Mouse (Mus musculus) CD4-positive helper T cell, adult 2 months (primary cell): ENCODE data around the gene Fhit.

Experiments
- DNase-seq: peaks from one replicate; pipeline ENCODE4 v3.0.0-alpha.2; 2012; ENCODE audit warnings: low read depth, missing footprints, low spot score

The Fhit gene

DNA sequence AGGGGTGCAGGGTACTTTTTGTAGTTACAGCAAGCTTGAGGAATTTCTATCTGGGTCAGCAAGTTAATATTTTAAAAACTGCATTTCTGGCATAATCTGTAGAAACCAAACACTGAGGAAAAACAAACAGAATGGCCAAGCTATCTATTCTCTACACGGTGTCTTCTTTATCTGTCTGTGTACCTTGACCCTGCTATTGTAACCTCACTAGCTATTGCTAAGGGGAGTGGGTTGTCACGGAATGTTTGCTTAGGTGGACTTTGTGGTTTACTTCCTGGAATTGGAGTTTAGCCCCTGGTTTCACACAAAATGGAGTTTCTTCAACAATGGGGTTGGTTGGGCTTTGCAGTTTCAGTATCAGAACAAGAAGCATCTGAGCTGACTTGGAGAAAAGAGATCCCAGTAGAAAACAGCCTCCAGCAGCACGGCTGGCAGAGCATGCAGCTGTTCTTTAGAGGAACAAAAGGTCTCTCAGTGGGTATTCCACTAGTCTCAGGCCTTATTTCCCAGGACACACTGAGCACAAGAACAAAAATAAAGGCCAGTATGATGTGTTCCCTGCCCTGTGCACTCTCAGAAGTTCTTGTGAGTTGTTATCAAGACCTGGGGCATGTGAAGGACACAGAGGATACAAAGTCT is 1540.8 kb downstream of the Fhit start:
- no peak for DNase-seq

DNA sequence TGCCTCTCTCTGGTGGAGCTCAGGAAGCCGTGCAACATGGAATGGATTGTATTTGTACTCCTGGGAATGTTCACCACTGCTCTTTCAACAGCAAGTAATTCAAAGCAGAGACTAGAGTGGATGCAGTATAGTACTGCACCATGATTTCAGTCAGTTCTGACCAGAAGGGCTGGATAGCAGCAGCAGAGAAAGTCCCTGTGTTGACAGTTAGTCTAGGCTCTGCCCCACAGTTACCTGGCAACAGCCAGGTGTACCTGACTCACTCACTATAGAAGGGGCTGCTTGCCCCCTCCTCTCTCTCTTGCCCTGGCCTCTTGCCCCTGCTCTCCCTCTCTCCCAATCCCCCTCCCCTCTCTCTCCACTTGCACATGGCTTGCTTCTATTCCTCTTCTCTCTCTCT is 1542.0 kb downstream of the Fhit start:
- DNase-seq, result no peak

DNA sequence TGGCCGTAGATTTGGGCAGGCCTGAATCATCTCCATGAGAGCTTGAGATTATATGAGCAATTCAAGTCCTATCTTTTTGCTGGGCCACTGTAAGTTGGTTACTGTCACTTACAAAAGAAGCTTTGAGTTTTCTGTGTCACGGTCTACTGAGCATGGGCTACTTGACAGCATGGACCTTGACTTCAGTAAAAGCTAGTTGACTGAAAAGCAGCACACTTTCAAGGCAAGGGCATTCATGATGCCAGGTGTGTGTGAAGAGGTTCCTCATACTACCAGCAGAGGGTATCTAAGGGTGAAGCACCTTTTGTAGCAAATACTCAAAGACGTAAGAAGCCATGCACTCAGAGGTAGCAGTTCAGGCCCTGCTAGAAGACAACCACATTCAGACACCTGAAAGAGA is 1548.7 kb downstream of the Fhit start:
- DNase-seq, result no peak

GRCm38 (mm10) chr14:9609120-9609519 is 1552.7 kb downstream of the Fhit start:
- DNase-seq, result no peak

GRCm38 (mm10) chr14:9606584-9607377 is 1555.1 kb downstream of the Fhit start:
- DNase-seq, result no peak

DNA sequence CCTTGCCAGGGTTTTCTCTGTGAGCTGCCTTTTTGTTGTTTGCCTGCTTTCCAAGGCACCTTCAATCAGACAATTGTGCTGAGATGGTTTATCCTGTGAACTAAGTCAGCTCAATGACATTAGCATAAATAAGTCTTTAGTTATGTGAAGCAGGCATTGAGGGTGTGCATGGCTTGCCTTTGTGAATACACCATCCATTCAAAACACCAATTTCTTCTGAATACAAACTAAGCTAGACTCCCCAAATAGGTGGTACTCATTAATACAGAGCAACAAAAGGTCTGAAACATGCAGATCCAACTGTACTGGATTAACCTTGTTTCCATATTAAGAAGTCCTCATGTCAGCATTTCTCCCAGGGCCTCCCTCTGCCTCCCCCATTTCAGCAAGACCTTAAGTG is 1561.6 kb downstream of the Fhit start:
- no peak for DNase-seq

DNA sequence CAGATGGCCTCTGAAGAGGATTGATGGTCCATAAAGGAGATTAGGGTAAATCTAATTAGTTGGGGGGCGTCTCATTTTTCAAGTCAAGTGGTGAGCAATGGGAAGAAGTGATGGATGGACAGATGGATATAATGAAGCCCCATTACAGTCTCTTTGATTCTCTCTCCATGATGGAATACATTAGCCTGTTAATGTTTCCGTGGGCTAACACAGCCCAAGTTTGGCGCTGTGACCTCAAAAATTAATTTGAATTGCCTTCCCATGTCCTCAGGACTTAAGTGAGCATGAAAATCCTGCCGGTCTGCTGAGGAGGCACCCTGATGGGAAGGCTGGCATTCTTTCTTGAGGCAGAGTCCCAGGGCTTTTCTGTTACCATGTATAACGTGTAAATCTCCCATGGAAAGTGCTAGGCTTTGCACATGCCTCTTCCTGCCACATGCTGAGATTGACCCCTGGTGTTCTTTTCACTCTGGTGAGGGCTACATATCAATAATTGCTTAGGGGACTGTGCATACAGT is 1564.3 kb downstream of the Fhit start:
- no peak for DNase-seq

DNA sequence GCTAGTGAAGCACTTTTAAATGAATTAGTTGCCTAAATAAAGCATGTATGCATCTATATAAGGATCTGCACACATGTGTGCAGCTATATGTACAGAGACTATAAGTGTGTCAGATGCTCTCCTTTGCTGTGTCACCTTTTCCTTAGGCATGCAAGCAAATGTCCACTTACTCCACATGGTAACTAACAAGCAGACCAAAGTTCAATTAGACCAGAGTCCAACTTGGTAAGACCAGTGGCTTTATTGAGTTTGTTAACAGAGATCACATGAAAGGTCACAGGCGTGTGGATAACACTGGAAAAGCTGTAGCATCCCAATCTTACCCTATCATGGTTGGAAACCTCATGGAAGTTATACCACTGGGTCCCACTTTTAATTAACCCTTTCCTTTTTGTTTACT is 1572.7 kb downstream of the Fhit start:
- DNase-seq, result no peak

GRCm38 (mm10) chr14:9587900-9588299 is 1573.9 kb downstream of the Fhit start:
- DNase-seq, result no peak

DNA sequence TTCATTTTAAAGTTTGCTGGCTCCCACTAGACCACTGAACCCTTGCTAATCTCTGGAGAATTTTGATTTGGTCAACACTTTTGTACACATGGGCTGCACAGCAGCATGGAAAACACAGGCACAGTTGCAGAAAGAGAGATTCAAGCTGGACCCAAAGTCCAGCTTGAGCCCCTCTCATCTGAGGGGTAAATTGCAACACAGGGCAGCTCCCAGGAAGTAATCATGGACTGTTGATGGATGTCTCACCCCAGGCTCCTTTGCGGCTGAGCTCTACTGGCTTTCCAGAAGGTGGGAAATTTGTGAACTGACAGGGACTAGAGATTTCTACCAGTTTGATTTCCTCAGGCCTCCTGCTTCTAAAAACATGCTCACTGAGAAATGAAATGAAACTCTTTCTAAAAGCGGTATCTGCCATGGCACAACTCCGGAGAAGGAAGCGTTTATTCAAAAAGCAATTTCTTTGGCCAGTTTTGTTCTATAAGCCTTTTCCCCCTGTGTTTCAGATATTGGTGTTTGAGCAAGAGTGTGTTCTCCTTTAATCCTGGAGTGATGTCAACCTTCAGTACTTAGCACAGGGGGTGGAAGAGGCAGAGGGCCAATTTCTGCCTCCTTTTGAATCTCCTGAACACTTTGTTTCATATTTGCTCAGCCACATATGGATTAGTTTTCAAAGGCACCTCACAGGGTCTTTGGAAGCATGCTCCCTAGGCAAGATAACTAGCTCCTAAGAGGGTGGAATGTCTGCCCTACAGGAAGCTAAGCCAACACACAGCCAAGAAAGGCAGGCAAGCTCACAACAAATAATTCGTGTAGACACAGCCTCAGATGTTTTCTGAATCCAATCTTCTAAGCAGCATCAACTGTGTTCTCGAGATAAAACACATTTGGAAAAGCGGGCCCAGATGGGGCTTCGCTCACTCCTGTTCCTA is 1578.3 kb downstream of the Fhit start:
- DNase-seq, result no peak

- no peak for DNase-seq
Measured at GRCm38 (mm10) chr14:9556333-9556732, 1605.5 kb downstream of the Fhit start.

DNA sequence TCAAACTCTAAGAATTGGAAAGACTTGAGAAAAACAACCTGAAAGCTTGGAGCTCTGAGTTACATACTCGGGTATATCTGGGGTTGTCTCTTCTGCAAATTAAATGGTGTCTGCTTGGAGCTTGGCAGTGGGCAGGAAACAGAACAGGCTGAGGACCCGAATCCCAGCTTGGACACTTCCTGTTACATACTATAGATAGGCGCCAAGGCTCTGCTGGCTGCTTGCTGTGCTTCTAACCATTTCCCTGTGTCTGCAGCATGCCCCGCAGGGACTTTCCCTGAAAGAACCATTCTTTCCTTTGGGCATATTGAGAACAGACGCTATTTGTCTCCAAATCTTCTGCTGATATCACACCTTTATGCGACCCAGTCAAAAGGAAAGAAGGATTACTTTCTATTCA is 1606.0 kb downstream of the Fhit start:
- no peak for DNase-seq

DNA sequence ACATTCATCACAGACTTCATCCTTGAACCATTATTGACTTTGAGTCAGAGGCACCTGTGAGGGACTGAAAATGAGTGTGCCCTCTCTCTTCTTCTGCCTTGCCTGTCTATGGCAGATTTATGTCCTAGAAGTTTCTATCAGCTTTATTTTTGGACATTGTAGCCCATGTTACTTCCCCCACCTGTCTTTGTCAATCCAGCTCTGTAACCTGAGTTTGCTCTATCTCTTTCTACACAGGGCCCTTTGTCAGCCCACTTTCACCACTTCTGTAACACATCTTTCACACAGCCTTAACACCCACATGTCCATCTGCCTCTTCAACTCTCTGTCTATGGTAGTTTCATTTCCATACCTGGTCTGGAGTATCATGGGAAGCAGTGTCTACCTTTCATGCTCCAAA is 1609.7 kb downstream of the Fhit start:
- no peak for DNase-seq

- no peak for DNase-seq
Measured at GRCm38 (mm10) chr14:9547952-9548351, 1613.9 kb downstream of the Fhit start.

DNA sequence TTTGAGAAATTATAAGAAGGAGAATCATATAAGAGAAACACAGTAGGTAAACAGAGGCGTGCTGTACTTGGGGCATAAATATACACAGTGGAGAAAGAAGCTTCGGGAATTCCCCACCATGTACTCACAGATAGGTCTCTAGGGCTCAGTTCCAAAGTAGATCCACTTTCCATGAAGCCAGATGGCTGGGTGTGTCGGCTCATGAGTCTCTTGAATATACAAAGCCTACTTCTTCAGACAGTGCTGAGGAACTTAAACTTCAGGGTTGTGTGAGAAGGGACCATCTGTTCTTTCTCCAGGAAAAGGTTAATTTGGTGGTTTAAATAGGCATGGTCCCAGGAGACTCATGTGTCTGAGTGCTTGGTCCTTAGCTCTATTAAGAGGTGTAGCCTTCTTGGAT is 1617.5 kb downstream of the Fhit start:
- no peak for DNase-seq

- DNase-seq, result no peak
Measured at GRCm38 (mm10) chr14:9535491-9535890, 1626.3 kb downstream of the Fhit start.

DNA sequence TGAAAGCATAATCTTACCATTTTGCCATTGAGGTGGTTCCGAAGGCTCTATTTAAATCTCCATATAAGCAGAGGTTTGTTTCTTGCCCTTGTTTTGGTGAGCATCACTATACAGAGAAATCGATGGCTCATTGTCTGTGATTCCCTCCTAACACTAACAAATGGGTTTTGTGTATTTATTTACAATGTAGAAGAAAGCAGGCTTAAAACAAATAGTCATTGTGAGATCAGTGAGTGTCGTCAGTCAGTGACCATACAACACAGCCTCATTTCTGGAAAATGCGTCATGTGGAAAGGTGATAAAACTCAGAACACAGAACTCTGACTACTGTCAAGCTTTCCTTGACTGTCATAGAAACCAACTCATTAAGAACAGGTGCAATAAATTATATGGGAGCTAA is 1632.6 kb downstream of the Fhit start:
- no peak for DNase-seq

DNA sequence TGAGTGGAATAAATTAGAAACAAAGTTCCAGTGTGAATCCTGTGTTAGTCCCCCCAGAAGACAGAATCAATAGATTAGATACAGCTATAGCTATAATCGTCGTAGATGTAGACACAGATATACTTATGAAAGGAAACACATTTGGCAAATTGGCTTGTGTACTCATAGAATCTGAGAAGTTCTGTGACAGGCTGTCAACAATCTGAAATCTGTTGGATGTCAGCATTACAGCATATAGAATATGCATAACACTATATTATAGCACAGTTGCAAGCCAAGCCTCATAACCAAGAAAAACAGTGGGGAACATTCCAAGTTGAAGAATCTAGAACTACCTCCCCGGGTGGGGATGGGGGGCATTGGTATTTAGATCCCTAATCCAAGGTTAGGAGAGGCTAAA is 1635.7 kb downstream of the Fhit start:
- no peak for DNase-seq

DNA sequence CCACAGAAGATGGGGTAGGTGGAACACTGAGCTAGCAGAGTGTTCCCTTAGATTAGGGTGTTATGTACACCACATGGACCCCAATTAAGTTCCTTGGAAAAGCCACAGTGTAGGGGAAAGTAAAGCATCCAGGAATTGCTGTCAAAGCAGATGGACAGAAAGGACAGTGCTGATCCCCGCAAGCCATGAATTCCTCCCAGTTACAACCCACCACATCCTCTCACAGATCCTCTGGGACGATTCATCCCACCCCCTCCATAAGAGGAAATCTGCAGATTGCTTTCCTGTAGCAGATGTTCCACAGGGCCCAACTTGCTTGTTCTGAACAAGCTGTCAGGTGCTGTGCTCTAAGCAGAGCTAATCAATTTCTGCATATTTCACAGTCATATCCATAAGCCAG is 1644.2 kb downstream of the Fhit start:
- no peak for DNase-seq

DNA sequence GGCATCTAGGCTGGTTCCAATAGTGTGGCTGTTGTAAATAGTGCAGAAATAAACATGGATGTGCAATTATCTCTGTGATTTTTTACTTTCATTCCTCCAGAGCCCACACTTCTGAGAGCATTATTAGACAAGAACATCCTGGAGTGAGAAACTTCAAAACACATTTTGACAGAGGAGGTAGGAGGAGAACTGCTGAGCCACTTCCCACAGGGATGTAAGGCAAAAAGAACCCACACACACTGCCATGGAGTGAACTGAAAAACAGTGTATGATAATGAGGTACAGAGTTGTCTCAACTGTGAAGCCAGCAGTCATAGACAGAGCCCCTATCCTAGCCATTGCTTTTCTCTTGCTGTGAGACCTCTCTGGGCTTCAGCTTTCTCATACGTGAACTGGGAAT is 1652.2 kb downstream of the Fhit start:
- DNase-seq, result no peak
